8 mouse cellular contexts compared by ENCODE assay signal in genomic region chr12:8207578-8207977, GRCm38 (mm10). TPM values are rescaled to one million over a fixed set of nuclear protein-coding genes. Genes with fewer than 3 reads are reported as not detected.
DNase-seq lines count a peak whose midpoint lies in the region; ATAC-seq and TF ChIP-seq lines count a peak whose summit lies in the region.

No protein-coding gene starts in this region.

- no peaks in the 10 kb centered on the region for H3K9me3 ChIP-seq in heart, postnatal 0 days (replicated peaks; ENCODE audit: control insufficient read depth, low read length)

- H3K9ac ChIP-seq in heart, postnatal 0 days (replicated peaks; ENCODE audit: low read depth, low read length): peak overlapping the region; percentile 72

- intact Hi-C loops in heart, postnatal 10 days (cut with DNase I): loop anchor here (5.0 kb wide), 1 partner anchor 100 kb away; no protein-coding TSS in a partner anchor

- H3K27ac ChIP-seq in heart, postnatal 0 days (ENCODE audit: low read depth): peak overlapping the region; percentile 40; the same call in 1 of the 2 replicates
- no peak overlapping the region for H3K27ac ChIP-seq in bone marrow, adult 2 months (ENCODE audit: control insufficient read depth, insufficient read depth, low read depth, low read length, poor library complexity)
- H3K27ac ChIP-seq in macrophage: peak overlapping the region; percentile 24; the same call in 1 of the 2 replicates

- H3K36me3 ChIP-seq in heart, postnatal 0 days (replicated peaks; ENCODE audit: control insufficient read depth, insufficient read depth, low read length): no peaks in the 10 kb centered on the region
- H3K36me3 ChIP-seq in macrophage (ENCODE audit: inconsistent target): no peaks in the 10 kb centered on the region

- no peak for DNase-seq in heart, postnatal 0 days (ENCODE audit: low spot score)
- no peak for DNase-seq in heart, postnatal 10 days
- peak; percentile 6 for DNase-seq in forelimb bud, embryonic 11.5 days (ENCODE audit: low read depth, low spot score)
- DNase-seq in adrenal gland, postnatal 10 days: no peak
- no peak for DNase-seq in frontal cortex, postnatal 10 days (ENCODE audit: low spot score in 2 of 2)

- H3K4me2 ChIP-seq in heart, postnatal 0 days (ENCODE audit: low read depth, low read length): peak overlapping the region; percentile 83

- no peaks in the 10 kb centered on the region for H3K27me3 ChIP-seq in heart, postnatal 0 days (ENCODE audit: control insufficient read depth, insufficient read depth, low read length)

- ATAC-seq in heart, postnatal 0 days (ENCODE audit: insufficient read depth, low read depth): no peak
- no peak for ATAC-seq in inflammation-experienced regulatory T-cells, adult 6 months

- TF ChIP-seq POLR2A in bone marrow, adult 2 months (IDR thresholded peaks at IDR 0.05; ENCODE audit: borderline replicate concordance, control insufficient read depth, low read depth, low read length): no peak

- TF ChIP-seq CTCF in heart, postnatal 0 days (IDR thresholded peaks at IDR 0.05; ENCODE audit: low read depth): no peak
- no peak for TF ChIP-seq CTCF in bone marrow, adult 2 months (IDR thresholded peaks at IDR 0.05; ENCODE audit: control insufficient read depth, insufficient read depth, low read length)

- 15% methylated on average over 5 of the region's 5 CpGs for WGBS in heart, postnatal 0 days
- 18% methylated on average over 5 of the region's 5 CpGs for WGBS in bone marrow, adult 2 months
- WGBS in macrophage (ENCODE audit: missing documents): 13% methylated on average over 5 of the region's 5 CpGs

- H3K4me1 ChIP-seq in heart, postnatal 0 days (ENCODE audit: control insufficient read depth, insufficient read depth): peaks cover 5% of the 10 kb centered on the region; the same call in 1 of the 2 replicates
- no peaks in the 10 kb centered on the region; the same call in 1 of the 2 replicates for H3K4me1 ChIP-seq in bone marrow, adult 2 months (ENCODE audit: control insufficient read depth, insufficient read depth, low read length)

- no peak for TF ChIP-seq EP300 in heart, postnatal 0 days (IDR thresholded peaks at IDR 0.05; ENCODE audit: low read depth)

- peaks cover 47% of the 10 kb centered on the region for H3K79me2 ChIP-seq in macrophage (ENCODE audit: inconsistent target)

- H3K4me3 ChIP-seq in heart, postnatal 0 days (ENCODE audit: low read depth, low read length): peak overlapping the region; percentile 72
- H3K4me3 ChIP-seq in bone marrow, adult 2 months (replicated peaks; ENCODE audit: control insufficient read depth, low read depth, low read length): peak overlapping the region; percentile 98
- H3K4me3 ChIP-seq in macrophage (ENCODE audit: inconsistent target): peak overlapping the region; percentile 78

RNA-seq across cellular contexts. Expression of gene Ldah, which starts 0.3 kb away (rescaled TPM):
- total RNA-seq in heart, postnatal 0 days (2014; rRNA removed; ENCODE audit: low replicate concordance): 17.0 and 21.4 TPM in 2 replicates
- 45.0 and 46.8 TPM in 2 replicates for polyA plus RNA-seq in heart, postnatal 0 days (2015; fragmentation: Nextera tagmentation; extraction: Ambion mirVana)
- total RNA-seq in heart, postnatal 10 days (2021): 10 to 100 TPM; 26.0 to 30.0 TPM
- 11.3 and 21.4 TPM in 2 replicates for polyA plus RNA-seq in bone marrow, adult 2 months (2011; ENCODE audit: insufficient read depth, insufficient read length, low replicate concordance, missing spikeins)
- 100 to 1,000 TPM in 11 of 26 experiments, 10 to 100 TPM in 15; 43.6 to 115 (median 94.5) TPM for total RNA-seq in macrophage (2018; cell fraction: chromatin; rRNA removed)
- total RNA-seq in macrophage (2018; cell fraction: cytosol; rRNA removed): 10 to 100 TPM; 34.7 to 54.2 (median 42.3) TPM
- total RNA-seq in macrophage (2018; cell fraction: nucleus; rRNA removed): 100 to 1,000 TPM in 2 of 26 experiments, 10 to 100 TPM in 24; 33.4 to 103 (median 71.9) TPM
- polyA plus RNA-seq in macrophage (2018): 49.0 to 60.9 TPM (median 49.6 TPM) in 3 replicates
- polyA plus RNA-seq in inflammation-experienced regulatory T-cells, adult 6 months (2017; shearing (Covaris generic)): 100 to 1,000 TPM; 100 to 119 (median 109) TPM
- total RNA-seq in adrenal gland, postnatal 10 days (2021): 10 to 100 TPM; 38.2 to 47.9 TPM
